Mouse (Mus musculus) heart, adult 2 months (tissue): ENCODE measurements around the gene Gpr108.

Experiments
- CTCF ChIP-seq: fragments of 200-600 bp; IDR thresholded peaks from 2 replicates; pipeline ENCODE4 v1.8.1; 2022; ENCODE audit warnings: antibody characterized with exemption, mild to moderate bottlenecking, moderate library complexity
- EP300 ChIP-seq: fragments of 200-500 bp; IDR thresholded peaks from 2 replicates; pipeline ENCODE4 v1.6.1; 2011; ENCODE audit warnings: low read depth, low read length, control low read depth; ENCODE audit not compliant: insufficient read depth
- POLR2A ChIP-seq: fragments of 200-500 bp; IDR thresholded peaks from 2 replicates; pipeline ENCODE4 v1.6.1; 2011; ENCODE audit warnings: mild to moderate bottlenecking, low read depth, low read length, control low read depth; ENCODE audit not compliant: insufficient read depth

DNA sequence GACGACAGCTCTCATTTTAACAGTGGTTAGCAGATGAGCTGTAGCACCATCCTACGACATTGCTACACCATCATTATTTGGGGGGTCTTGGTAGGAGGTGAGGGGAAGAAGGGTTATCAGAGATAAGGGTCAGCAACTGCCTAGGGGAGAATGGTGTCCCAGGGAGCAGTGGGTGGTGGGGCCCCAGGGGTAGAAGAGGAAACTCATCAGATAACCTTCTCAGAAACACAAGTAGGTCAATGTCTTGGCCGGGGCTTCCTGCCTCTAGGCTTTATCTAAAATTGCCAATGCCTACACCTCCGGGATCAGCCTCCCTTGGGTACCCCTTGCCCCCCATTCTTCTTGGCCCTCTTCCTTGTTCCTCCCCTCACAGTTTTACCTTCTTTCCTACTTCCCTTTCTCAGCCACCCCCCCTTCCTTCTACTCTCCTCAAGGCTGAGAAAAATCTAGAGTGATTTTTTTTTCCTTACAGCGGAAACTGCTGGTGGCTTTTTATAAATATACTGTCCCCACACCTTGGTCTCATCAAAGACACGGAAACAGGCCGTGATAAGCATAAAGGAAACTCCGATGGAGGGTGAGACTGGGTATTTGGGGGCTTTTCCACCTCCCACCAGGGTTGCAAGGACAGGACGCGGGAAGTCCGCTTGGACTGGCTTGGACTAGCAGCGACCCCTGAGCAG is 59.6 kb downstream of the Gpr108 start:
- TF ChIP-seq CTCF, result no peak
- no peak for TF ChIP-seq POLR2A
- TF ChIP-seq EP300, result no peak
